Mouse (Mus musculus) kidney, postnatal 10 days (tissue): ENCODE data around the gene Cacna1s.

ENCODE experiments used
- DNase-seq: peaks from one replicate; pipeline ENCODE4 v3.0.0; 2021; ENCODE audit warnings: mixed read lengths

The Cacna1s gene

GRCm38 (mm10) chr1:136055771-136056170 is 3.2 kb downstream of the Cacna1s start:
- no peak for DNase-seq

GRCm38 (mm10) chr1:136058594-136058993 is 6.0 kb downstream of the Cacna1s start:
- no peak for DNase-seq

GRCm38 (mm10) chr1:136061041-136061789 is 8.7 kb downstream of the Cacna1s start:
- DNase-seq, result peak; percentile 84

GRCm38 (mm10) chr1:136061790-136062141 is 9.2 kb downstream of the Cacna1s start:
- no peak for DNase-seq

GRCm38 (mm10) chr1:136063991-136064390 is 11.4 kb downstream of the Cacna1s start:
- no peak for DNase-seq

- DNase-seq, result no peak
Observed at GRCm38 (mm10) chr1:136066621-136067020, 14.1 kb downstream of the Cacna1s start.

GRCm38 (mm10) chr1:136067579-136067978 is 15.0 kb downstream of the Cacna1s start:
- DNase-seq, result no peak

- DNase-seq, result peak; percentile 60
Observed at GRCm38 (mm10) chr1:136076086-136076485, 23.5 kb downstream of the Cacna1s start.

GRCm38 (mm10) chr1:136077656-136078055 is 25.1 kb downstream of the Cacna1s start:
- DNase-seq, result no peak

GRCm38 (mm10) chr1:136081161-136081560 is 28.6 kb downstream of the Cacna1s start:
- no peak for DNase-seq

- DNase-seq, result no peak
Observed at GRCm38 (mm10) chr1:136085988-136086685, 33.6 kb downstream of the Cacna1s start.

- no peak for DNase-seq
Observed at GRCm38 (mm10) chr1:136089368-136090165, 37.0 kb downstream of the Cacna1s start.

- no peak for DNase-seq
Observed at GRCm38 (mm10) chr1:136093726-136094125, 41.2 kb downstream of the Cacna1s start.

GRCm38 (mm10) chr1:136094807-136095206 is 42.3 kb downstream of the Cacna1s start:
- no peak for DNase-seq

- DNase-seq, result no peak
Observed at GRCm38 (mm10) chr1:136102094-136102493, 49.5 kb downstream of the Cacna1s start.

GRCm38 (mm10) chr1:136102551-136102950 is 50.0 kb downstream of the Cacna1s start:
- DNase-seq, result no peak

GRCm38 (mm10) chr1:136102981-136103380 is 50.4 kb downstream of the Cacna1s start:
- DNase-seq, result no peak

- DNase-seq, result no peak
Observed at GRCm38 (mm10) chr1:136103696-136104095, 51.1 kb downstream of the Cacna1s start.

GRCm38 (mm10) chr1:136104741-136105140 is 52.2 kb downstream of the Cacna1s start:
- no peak for DNase-seq

- no peak for DNase-seq
Observed at GRCm38 (mm10) chr1:136109464-136109863, 56.9 kb downstream of the Cacna1s start.

GRCm38 (mm10) chr1:136116183-136116582 is 63.6 kb downstream of the Cacna1s start:
- DNase-seq, result peak; percentile 82

- no peak for DNase-seq
Observed at GRCm38 (mm10) chr1:136117069-136117468, 64.5 kb downstream of the Cacna1s start.

GRCm38 (mm10) chr1:136118875-136119274 is 66.3 kb downstream of the Cacna1s start:
- DNase-seq, result no peak
